Mouse (Mus musculus) testis, postnatal 10 days (tissue): Measurements from ENCODE around the gene Hyal3.
A peak's percentile ranks its signal among the peaks of the same experiment; 100 is the strongest.

Experiments
- DNase-seq: peaks from one replicate; pipeline ENCODE4 v3.0.0; 2021; ENCODE audit warnings: low spot score

The Hyal3 gene

DNA sequence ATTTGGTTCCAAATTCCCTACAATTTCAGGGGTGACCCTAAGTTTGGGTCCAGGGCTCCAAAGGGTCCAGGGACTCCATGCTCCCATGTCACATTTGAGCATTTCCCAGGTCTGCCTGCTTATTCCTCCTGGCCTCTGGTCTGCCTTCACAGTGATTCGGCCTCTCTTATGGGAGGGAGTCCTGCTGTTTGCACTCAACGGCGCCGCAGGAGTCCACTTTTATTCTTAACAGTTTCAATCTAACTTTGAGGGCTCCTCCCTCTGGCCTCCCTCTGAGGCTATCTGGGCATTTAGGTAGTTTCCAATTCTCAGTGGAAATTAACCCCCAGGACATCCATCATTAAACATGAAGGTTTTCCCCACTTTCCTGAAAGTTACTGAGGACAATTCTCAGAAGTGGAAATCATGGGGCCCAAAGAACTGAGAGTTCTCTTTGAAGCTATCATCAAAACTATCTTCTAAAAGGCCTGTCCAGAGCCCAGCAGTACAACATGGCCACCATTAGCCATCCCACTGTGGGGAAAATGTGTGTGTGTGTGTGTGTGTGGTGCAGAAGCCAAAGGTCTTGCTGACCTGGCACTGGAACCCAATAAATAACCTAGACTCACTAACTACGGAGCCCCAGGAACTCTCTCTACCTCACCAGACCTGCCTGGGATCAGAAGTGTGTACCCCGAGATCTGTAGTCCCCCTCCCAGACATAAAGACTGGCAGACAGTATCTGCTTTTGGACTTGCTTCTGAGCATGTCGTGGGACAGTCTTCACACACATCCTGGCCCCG, 13.9 kb downstream of the Hyal3 start:
- no peak for DNase-seq

DNA sequence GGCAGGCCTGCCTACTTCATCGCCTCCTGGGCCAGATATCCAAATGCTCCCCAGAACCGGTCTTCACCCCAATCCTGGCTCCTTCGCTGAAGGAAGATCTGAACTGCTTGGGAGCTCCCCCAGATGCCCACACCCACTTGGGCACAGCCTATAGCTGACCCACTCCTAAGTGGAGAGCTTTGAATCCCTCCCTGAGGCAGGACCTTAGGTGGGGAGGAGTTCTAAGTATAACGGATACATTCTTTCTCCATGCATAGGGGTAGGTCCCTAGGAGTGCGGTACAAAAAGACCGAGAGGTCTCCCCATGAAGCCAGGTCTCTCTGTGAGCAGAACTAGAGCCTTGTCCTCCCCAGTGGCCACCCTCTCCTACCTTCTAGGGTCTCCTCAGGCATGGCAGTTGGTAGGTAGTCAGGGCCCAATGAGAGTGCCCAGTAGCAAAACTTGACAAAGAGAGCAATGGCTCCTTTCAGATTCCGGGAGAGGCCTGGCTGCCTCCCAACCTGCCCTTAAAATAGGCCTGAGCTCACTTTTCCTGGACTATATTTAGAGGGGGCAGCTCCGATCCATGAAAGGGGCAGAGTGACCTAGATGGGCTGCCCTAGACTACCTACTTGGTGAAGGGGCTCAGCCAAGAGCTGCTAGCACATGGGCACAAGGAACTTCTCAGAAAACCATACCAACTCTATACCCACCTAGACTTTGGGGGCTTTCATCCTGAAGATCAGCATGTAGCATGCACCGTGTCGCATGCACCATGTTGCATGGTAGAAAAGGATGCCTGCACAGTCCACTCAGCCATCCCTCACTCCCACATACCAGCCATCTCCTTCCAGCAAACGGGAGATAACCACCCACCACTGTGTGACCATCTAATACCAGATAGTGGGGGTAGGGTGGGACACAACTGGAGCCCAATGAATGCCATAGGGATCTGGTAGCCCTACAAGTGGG, 16.3 kb downstream of the Hyal3 start:
- DNase-seq: no peak

DNA sequence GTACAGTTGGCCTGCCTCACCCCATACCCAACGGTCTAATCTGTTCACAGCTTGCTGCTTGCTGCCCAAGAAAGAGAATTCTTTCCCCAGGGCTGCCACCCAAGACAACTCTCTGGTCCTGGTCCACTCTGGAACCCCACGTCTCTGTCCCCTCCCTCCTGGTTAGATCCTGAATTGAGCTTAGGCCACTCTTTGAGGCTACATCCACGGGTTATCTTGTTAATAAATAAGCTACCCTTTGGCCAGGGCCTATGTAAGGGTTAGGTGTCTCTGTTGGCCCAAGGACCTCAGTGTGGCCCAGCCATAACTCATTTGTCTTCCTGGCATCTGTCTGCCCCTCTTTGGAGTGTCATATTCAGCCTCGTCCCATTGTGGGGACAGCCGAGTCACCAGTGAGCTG, 17.8 kb downstream of the Hyal3 start:
- DNase-seq: no peak

DNA sequence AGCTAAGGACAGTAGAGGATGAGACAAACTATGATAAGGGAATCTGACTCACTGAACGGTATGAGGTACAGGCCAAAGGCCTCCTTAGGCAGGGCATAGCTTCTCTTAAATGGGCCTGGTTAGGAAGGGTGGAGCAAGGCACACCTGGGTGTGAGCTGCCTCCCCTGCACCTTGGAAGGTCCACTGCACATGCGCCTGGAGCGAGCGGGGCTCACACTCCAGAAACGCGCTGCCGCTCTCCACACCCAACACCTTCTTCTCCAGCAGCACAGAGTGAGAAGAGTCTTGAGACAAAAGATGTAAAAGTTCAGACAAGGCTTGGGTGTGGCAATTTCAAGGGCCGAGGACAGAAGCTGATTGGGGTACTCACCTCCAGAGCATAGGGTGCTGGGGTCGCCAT, 18.8 kb downstream of the Hyal3 start:
- no peak for DNase-seq

DNA sequence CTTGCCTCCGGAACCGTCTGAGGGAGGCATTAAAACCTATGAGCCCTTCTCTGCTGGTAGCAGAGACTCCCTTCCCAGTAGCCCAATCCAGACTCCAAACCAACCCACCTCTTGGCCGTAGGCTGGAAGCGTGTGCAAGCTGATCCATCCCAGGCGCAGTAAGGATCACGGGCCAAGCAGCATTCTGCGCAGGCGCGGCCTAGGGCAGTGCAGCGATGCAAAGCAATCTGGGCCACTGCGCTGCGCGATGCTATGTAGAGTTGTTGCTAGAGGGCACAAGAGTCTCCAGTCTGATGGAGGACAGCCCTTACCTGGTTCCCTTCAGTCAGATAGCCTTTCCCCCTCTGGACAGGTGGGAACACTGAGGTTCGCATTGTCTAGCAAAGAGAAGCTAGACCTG, 19.2 kb downstream of the Hyal3 start:
- no peak for DNase-seq

DNA sequence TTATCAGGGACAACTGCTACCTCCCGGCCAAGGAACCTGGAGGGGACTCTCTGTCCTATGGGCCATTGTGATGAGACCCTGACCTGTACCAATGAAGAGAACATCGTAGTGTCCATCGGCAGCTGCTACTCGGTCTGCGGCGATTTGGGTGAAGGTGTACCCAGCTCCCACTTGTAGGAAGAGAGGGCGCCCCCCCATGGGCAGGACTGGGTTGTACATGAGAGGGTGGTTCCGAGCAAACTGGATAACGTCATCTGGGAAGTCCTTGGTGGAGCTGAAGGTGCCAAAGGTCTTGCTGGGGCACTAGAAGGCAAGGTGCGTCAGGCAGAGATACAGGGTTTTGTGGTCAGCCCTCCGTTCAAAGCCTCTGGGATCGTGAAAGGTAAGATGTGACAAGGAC, 20.1 kb downstream of the Hyal3 start:
- DNase-seq: peak; percentile 66

DNA sequence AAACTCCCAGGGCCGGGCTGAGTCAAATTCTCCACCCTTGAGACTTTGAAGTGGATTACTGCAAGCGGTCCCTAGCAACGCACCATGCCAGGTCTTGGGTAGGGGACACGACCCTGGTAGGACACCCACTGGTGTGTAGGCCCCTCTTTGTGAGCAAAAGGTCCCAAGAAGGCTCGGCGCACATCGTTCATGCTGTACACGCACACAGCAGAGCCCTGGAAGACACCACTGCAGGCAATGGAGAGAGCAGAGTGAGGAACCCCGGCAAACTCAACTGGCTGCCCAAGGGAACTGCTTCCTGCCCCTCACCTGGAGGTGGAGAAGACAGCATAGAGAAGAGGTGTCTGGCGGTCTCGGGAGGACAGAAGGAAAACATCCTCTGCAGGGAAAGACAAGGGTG, 20.7 kb downstream of the Hyal3 start:
- DNase-seq: no peak

DNA sequence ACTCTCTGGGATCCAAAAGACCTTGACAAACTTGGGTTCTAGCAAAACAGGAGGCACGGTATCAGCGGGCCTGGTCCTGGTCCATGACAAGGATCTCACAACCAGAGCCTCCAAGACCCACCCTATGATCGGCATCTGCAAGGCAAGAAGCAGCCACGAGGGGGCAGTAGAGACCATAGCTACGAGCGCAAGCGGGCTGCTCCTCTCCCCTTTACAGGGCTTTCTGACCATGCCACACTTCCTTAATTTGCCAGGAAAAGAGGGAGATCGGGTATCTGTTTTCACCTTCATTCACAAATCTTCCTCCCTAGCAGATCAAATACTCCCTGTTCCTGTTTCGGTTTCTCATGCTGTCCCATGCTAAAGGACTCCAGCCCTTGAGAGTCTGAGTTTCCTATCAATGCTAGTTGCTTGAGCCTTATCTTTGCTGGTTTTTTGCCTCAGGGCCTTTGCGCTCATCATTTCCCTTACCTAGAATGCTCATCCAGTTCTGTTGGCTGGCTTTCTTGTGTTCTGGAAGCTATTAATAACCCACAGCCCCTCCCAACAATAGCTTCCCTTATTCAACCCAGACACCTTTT, 21.5 kb downstream of the Hyal3 start:
- DNase-seq: peak; percentile 97

DNA sequence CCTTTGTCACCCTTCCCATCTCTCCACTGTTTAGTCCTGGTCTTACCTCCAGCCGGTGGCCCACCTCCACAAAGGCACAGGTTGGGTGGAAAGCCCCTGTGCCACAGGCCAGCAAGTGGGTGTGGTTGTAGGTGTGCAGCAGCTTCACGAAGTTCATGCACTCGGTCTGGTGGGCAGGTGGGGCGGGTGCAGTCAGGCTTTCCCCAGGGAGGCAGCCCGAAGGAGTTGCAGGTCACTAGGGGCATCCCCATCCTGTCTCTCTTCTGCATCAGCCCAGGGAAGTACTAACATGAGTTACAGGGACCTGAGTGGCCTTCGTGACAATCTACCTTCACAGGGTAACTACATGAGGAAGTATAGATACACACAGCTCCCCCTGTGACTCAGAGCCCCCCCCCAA, 22.6 kb downstream of the Hyal3 start:
- DNase-seq: no peak

DNA sequence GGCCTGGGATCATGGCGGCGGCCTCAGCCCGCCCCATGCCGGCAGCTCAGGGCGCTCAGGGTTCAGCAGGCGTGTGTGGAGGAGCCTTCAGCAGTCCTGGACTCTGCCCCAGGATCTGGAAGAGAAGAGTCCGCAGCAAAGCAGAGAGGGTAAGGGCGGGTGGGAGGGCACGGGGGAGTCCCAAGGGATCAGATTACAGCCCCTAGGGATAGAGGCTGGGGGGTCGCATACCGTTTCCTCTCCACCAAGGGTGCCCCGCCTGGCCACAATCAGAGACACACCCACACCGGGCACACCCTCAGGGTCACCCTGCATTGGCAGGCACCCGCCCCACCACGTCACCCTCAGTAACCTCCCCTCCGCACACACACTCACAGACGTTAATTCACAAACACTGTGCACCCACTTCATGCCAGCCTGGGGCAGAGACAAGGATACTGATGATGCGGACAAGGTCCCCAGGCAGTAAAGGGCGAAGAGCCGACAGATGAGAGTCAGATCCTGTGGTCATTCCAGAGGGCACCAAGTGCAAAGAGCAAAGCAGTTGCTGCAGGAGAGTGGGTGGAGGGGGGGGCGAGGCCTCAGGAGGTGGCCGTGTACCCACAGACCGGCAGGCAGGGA, 24.5 kb downstream of the Hyal3 start:
- DNase-seq: no peak

DNA sequence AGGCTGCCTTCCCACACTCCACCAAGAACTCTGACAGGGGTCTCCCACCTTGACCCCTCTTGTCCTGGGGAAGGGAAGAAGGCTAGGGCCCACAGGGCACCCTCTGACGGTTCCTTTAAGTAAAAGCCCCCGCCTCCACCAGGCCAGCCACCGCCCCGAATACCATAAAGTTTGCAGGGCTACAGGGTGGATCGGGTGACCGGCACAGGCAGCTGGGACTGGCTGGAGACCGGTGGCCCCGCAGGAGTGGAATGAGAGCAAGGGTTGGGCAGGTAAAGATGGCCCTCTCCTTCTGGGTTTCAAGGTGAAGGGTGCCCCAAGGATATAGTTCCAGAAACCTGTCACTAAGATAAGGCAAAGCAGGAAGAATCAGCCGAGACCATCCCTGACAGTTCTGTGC, 26.0 kb downstream of the Hyal3 start:
- DNase-seq: no peak

DNA sequence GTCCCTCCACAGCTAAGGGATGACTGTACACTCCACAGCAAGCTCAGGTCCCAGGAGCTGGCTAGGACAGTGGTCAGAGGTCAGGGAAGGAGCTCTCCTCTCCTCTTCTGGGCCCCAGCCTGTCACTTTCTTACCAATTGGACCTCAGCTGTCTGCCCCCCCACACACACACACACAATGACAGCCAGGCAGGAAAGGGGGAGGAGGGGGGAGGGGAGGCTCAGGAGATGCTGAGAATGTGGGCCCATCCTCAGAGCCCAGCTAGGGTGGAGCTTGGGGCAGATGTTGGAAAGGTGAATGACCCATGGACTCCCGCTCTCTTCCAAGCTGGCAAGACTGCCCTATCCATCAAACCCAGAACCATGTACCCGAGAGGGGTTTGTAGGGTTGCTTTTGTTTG, 26.4 kb downstream of the Hyal3 start:
- no peak for DNase-seq

DNA sequence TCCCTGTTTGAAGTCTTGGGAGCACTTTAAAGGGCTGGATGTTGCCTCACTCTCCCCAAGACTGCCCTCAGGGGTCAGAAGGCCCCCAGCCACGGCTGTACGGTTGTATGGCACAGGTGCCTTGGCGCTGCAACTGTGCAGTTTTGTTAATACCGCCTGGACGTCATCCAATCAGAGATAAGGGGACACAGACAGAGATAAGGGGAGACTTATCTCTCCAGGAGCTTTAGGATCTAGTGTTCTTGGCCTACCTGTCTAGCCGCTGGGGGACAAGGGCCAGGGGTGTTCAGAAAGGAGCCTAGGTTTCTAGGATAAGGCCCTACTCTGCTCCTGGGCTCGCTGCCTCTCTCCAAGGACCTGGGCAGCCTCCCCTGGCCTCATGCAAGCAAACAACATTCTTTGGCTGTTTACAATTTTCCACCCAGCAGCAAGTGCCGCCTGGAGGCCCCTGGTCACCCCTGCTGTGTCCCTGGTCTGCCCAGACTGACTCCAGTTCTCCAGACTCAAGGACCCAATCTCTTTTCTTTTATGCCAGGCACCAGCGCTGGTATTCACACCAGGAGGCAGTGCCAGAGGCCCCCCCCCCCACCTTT, 27.1 kb downstream of the Hyal3 start:
- DNase-seq: no peak

DNA sequence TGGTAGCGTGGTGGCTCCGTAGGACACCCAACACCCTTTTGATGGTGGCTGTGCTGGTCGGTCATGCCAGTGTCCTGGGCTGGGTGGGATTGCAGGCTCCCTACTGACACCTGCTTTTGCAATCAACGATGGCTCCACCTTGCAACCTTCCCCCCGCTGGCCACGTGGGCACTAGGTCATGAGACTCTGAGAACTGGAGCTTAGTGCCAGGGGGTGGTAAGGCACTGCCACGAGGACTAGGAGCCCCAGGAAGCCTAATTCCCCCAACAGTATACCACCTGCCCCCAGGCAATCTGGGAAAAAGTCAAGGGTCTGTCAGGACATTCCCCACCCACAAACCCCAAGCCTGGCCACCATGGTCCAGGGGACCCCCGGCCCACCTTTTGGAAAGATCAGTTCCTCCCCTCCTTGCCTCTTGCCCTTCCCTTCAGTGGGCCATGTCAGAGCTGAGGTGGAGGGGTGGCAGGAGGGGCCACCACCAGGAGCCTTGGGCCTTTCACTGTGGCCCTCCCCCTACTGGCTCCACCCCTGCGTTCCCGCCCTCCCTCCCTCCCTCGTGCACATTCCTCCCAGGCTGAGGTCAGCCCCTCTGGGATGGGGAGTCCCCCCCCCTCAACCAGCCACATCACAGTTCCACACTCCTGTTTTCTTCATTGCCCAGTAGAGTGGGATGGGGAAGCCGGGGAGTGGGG, 28.3 kb downstream of the Hyal3 start, which contains the start of gene Sema3b:
Sema3b (minus strand) TSS at position 489 of the 692 bp plus-strand sequence.
- DNase-seq: no peak

DNA sequence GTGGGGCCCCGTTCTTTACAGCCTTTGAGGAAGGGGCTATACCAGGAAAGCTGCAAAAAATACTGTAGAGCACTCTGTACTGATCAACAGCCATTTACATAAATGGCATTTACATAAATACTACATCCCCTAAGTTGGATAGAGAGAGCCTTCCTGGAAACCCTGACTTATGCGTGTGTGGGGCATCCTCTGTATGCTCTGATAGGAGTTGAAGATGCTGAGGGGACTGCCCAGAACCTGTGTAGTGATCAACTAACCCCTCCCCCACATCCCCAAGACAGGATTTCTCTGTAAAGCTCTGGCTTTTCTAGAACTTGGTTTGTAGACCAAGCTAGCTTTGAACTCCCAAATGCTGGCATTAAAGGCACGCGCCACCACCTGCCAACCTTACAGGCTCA, 28.8 kb downstream of the Hyal3 start:
- DNase-seq: no peak

DNA sequence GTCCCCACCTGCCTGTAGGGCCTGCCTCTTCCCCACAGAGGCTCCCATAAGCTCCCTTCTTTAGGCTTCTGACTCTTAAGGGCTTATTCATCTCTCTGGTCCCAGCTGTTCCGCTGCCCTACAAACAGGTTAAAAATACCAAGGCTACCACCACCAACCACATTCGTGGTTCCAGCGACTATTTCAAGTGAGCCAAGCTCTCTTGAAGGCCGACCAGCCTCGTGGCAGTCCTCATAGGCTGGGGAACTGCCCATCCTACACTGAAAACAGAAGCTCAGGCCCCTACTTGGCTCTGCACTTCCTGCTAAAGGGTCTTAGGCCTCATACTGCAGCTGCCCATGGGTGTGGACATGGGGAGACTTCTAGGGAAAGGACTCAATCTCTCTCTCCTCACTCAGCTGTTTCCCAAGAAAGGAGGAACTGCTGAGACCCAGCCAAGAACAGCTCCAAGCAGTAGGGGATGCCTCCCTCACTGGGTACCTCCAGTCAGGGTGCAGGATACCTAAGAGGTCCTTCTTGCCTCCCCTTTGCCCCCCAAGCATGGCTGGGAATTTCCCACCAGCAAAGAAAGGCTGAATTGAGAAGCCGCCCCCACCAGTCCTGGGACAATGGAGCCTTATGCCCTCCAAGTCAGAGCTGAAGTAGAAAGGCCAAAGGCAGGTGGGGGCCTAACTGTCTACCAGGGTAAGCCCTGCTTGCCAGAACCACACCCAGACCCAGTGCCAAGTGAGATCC, 31.0 kb downstream of the Hyal3 start:
- no peak for DNase-seq

DNA sequence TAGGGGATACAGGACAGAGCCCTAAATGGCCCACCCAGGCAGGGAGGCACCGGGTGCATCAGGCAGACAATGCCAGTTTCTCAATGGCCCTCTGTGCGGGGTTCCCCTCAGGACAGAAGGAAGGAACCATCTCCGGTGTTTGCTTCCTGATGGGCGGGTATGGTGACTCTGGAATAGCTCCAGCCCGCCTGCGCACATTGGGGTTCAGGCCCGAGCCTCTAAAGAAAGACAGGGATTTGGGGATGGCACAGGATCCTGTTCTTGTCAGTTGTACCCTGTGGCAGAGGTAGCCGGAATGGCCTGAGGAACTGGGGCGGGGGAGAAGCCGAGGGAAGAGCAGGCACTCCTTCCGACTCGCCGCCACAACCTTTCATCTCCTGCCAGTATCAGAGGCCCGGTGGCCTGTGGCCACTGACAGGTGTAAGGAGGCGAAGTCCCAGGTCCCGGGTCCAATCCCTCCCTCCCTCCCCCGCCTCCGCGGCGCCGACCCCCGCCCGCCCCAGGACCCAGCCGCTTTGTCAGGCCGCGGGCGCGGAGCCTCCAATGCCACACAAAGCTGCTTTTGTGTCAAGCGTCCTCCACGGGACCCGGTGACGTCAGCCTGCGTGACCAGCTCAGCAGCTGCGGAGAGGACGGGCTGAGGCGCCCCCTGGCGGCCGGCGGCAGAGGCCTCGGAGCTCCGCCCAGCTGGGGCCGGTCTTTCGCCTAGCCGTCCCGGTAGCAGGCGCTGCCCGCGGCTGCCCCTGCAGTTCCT, 31.8 kb downstream of the Hyal3 start:
- DNase-seq: peak; percentile 99

DNA sequence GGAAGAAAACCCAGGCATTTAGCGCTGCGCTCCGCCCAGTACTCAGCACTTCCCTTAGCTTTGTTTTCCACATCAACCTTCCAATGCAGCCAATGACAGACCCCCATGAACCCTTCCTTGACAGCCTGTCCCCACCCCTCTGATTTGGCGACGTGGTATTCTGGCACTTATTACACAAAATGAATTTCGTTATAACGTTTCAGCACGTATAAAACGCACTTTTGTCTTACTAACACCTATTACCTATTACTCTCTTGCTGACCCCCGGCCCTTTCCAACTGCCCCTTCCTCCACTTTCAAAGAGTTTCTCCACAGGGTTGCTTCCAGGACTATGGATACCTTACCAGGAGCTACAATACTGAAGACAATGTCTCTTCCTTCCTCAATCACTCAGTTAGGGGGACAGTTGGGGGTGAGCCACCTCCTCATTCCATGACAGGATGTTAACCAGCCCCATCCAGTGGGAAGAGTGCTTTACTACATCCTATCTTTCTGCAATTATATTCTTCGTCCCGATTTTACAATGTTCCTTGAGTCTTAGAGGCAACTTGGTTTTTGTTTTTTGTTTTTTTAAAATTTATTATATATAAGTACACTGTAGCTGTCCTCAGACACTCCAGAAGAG, 32.4 kb downstream of the Hyal3 start:
- no peak for DNase-seq

DNA sequence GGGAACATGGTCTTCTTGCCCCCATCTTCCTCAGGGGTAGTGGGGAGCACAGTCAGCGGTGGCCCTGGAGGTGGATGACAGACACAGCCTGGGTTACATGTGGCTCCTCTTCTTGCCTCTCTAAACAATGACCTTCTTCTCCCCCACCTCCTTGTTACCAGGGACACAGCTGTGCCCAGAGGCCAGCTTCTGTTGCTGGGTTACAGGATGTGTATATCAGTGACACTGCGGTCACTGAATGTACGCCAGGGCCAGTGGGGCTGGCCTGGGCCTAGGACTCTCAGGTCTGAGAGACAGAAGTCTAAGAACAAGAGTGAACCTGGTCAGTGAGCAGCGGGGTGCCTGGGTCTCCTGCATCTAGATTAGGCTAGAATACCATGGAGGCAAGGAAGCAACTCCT, 34.4 kb downstream of the Hyal3 start:
- DNase-seq: no peak
